Mouse (Mus musculus) thymus, adult 2 months (tissue): Measurements from ENCODE around the gene E130308A19Rik. TPM values are rescaled to one million over a fixed set of nuclear protein-coding genes. Genes with fewer than 3 reads are reported as not detected.

Source experiments
- DNase-seq: peaks from one replicate; pipeline ENCODE4 v3.0.0; 2021
- H3K27ac ChIP-seq: fragments of 200-500 bp; 2 replicates; pipeline ENCODE4 v1.5.1; 2012; ENCODE audit warnings: low read length, control low read depth; ENCODE audit not compliant: control insufficient read depth, insufficient read depth
- H3K27me3 ChIP-seq: fragments of 200-500 bp; 2 replicates; pipeline ENCODE4 v1.6.1; 2012; ENCODE audit warnings: mild to moderate bottlenecking, low read length, moderate library complexity, mixed read lengths; ENCODE audit not compliant: control insufficient read depth, insufficient read depth
- H3K36me3 ChIP-seq: fragments of 200-500 bp; 2 replicates; pipeline ENCODE4 v1.6.1; 2012; ENCODE audit warnings: mild to moderate bottlenecking, low read length, moderate library complexity; ENCODE audit not compliant: control insufficient read depth, insufficient read depth
- H3K4me1 ChIP-seq: fragments of 200-500 bp; replicated peaks from 2 replicates; pipeline ENCODE4 v1.6.1; 2012; ENCODE audit warnings: low read length; ENCODE audit not compliant: control insufficient read depth, insufficient read depth
- H3K4me3 ChIP-seq: fragments of 200-500 bp; 2 replicates; pipeline ENCODE4 v1.5.1; 2012; ENCODE audit warnings: mild to moderate bottlenecking, low read length, control low read depth, moderate library complexity; ENCODE audit not compliant: control insufficient read depth, insufficient read depth
- CTCF ChIP-seq: fragments of 200-500 bp; IDR thresholded peaks from 2 replicates; pipeline ENCODE4 v1.5.1; 2012; ENCODE audit warnings: mild to moderate bottlenecking, control low read depth, low read length, moderate library complexity, borderline replicate concordance; ENCODE audit not compliant: control insufficient read depth, poor library complexity, insufficient read depth; ENCODE audit errors: extremely low read depth
- POLR2A ChIP-seq: fragments of 200-500 bp; IDR thresholded peaks from 2 replicates; pipeline ENCODE4 v1.6.1; 2012; ENCODE audit warnings: mild to moderate bottlenecking, low read length, control low read depth, moderate library complexity; ENCODE audit not compliant: control insufficient read depth, poor library complexity, insufficient read depth; ENCODE audit errors: extremely low read depth
- WGBS: fragments of 180-500 bp; shearing (Covaris S2); methylation state at CpG from one replicate; pipeline ENCODE4 v1.1.7; 2018; 5-methylcytosine and 5-hydroxymethylcytosine counted together
- polyA plus RNA-seq: library from polyadenylated mRNA; depleted of rRNA; stranded (reverse); fragments of >200 nt; gene quantifications from 2 replicates; pipeline ENCODE4 v1.2.3, GENCODE M21; 2012

Gene E130308A19Rik
- polyA plus RNA-seq, 1 experiment, result 12.4 TPM

DNA sequence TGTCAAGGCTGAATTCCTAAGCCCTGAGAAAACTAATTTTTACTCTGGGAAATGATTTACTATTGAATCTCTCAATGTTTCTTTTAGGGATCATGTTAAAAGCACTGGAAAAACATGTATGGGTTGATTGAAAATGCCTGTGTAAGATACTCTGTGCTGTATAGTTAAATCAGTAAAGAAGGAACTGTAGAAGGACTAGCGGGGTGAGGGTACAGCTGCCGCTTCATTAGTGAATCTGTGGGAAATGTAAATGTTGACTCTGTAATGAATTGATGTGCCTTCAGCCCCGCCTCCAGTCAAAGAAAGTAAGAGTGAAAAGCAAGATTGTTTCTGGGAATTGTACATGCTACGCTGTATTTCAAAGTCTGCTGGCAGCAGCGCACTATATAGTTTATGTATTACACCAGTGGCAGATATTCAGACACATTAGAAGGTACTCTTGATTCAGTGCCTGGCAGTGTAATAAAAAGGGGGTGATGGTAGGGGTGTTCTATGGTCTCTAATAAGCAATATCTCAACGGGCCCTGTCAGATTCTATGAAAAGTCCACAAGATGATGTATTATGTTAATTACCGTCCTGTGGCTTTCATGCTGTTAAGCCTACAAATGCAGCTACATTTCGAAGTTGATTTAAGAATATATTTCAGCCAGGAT lies 84.9 kb downstream of the E130308A19Rik start:
- no peak for TF ChIP-seq POLR2A
- WGBS, result 93% methylated on average over 8 of the region's 8 CpGs
- H3K36me3 ChIP-seq, result no peaks in the 10 kb centered on the region

DNA sequence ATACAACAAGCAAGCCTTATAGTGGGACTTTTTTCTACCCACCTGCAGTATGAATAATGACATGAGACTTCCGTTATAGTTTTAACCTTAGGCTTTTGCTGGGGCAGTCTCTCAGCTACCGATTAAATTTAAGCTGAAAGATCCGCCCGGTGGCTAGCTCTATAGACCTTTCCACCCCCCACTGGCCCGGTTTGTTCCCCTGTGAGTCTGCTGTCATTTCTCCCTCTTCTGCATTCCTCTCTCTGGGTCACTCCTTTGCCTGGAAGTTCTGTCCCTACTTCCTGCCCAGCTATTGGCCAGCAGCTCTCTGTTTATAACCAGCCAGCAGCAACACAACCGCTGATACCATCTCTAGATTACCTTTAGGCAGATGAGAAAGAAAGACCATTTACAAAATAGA lies 86.4 kb downstream of the E130308A19Rik start:
- Histone ChIP-seq H3K4me1 (no peaks in the 10 kb centered on the region), H3K36me3 (no peaks in the 10 kb centered on the region), H3K27me3 (no peaks in the 10 kb centered on the region), H3K27ac (no peak overlapping the region), H3K4me3 (no peak overlapping the region)
- TF ChIP-seq POLR2A (no peak), CTCF (no peak)
- WGBS, result 91% methylated on average over 6 of the region's 6 CpGs
- no peak for DNase-seq

More for the DNA sequence above, 84.9 kb downstream of the E130308A19Rik start:
- H3K27ac ChIP-seq, result no peak overlapping the region
- no peaks in the 10 kb centered on the region for H3K4me1 ChIP-seq
- H3K4me3 ChIP-seq, result no peak overlapping the region
- DNase-seq, result no peak
- no peaks in the 10 kb centered on the region for H3K27me3 ChIP-seq

DNA sequence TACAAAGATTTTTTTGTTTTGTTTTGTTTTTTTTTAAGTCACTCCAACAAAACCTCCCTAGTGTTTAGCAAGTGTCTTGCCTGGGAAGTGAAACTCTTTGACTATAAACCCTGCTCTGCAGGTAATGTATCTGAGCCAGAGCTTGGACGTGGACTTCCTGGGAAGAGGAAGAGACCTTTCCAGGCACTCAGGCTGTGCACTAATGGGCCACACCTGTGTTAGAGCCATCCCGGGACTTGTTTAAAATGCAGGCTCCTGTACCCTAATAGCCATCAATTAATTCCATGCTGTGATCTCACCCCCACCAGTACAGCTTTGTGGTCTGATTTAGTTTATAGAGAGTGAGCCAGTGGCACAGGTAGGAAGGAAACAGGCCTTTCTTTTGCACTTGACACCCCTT lies 86.9 kb downstream of the E130308A19Rik start:
- Histone ChIP-seq H3K4me1 (no peaks in the 10 kb centered on the region), H3K27me3 (no peaks in the 10 kb centered on the region), H3K4me3 (no peak overlapping the region), H3K36me3 (no peaks in the 10 kb centered on the region), H3K27ac (no peak overlapping the region)
- 86% methylated on average over 2 of the region's 2 CpGs for WGBS
- TF ChIP-seq POLR2A, result no peak
- TF ChIP-seq CTCF, result no peak
- no peak for DNase-seq

DNA sequence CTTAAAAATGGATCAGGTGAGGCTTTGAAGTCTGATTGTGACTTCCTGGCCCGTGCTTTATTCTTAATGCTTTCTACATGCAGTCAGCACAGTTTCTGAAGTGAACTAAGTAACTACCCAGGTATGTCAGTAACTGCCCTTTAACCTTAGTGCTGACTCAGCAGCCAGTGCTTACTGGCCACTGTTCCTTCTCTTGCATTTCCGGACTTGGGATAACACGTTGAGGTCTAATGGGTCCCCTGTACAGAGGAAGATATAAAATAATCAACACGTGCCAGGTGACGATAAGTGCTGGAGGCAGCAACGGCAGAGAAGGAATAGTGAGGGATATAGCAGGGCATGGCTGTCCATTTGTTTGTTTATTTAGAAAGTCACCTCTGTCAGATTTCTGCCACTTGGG lies 88.5 kb downstream of the E130308A19Rik start:
- DNase-seq, result no peak
- 90% methylated on average over 6 of the region's 6 CpGs for WGBS
- TF ChIP-seq CTCF, result no peak
- no peak for TF ChIP-seq POLR2A
- Histone ChIP-seq H3K4me3 (no peak overlapping the region), H3K27me3 (no peaks in the 10 kb centered on the region), H3K36me3 (no peaks in the 10 kb centered on the region), H3K27ac (no peak overlapping the region), H3K4me1 (no peaks in the 10 kb centered on the region)

DNA sequence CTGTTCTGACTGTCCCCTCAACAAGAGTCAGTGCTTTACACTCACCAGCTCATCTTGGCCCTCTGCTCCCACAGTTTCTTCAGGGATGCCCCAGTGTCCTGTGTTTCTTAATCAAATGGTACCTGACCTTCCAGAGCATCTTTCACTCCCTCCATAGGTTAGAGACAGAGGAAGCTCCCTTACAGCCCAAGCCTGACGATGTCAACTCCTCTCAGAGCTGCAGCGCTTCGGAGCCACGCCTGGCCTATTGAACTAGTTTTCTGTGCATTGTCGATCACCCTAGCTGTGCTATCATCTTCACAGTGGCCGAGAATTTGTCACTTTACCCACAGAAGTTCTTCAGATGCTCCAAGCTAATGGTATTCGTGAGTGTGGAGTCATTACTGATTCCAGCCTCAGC lies 88.9 kb downstream of the E130308A19Rik start:
- Histone ChIP-seq H3K27me3 (no peaks in the 10 kb centered on the region), H3K27ac (no peak overlapping the region), H3K4me3 (no peak overlapping the region), H3K36me3 (no peaks in the 10 kb centered on the region), H3K4me1 (no peaks in the 10 kb centered on the region)
- no peak for TF ChIP-seq POLR2A
- TF ChIP-seq CTCF, result no peak
- no peak for DNase-seq
- WGBS, result 95% methylated on average over 7 of the region's 7 CpGs

DNA sequence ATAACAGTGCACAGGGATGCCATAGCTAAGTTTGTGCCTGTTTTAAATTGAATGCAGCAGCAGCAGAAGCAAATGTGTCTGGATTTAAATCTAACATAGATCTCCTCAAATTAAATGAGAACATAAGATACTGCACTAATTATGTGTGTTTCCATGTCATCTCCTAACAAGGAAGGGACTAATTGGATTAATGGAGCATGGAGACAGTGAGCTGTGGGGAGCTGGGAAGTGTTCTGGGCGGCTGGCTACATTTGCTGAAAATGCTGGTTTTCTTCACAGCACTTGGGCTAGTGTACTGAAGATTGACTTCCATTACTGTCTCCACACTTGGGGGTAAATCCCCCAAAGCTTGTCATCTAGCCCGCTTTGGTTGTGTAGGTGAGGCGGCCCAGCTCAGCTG lies 89.5 kb downstream of the E130308A19Rik start:
- H3K4me3 ChIP-seq, result no peak overlapping the region
- 97% methylated on average over 3 of the region's 3 CpGs for WGBS
- no peak for TF ChIP-seq POLR2A
- TF ChIP-seq CTCF, result no peak

DNA sequence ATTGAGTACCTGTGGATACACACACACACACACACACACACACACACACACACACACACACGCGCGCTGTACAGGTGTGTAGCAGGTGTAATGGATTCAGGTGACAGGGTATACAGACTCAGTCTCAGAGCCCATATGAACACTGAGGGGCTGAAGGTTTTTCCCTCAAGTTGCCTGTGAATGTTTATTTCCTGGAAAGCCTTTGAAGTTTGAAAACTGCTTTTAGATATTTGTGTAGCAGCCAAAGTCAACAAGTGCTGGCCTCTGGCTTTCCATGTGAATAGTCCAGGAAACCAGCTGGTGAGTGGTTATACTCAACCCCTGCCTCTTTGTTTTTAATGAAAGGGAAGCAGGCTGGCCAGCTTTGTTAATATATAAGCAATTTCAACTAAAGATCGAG lies 91.3 kb downstream of the E130308A19Rik start:
- TF ChIP-seq POLR2A (no peak), CTCF (no peak)
- H3K36me3 ChIP-seq, result no peaks in the 10 kb centered on the region
- no peaks in the 10 kb centered on the region for H3K4me1 ChIP-seq
- no peak overlapping the region for H3K4me3 ChIP-seq
- WGBS, result 94% methylated on average over 4 of the region's 4 CpGs
- no peaks in the 10 kb centered on the region for H3K27me3 ChIP-seq
- H3K27ac ChIP-seq, result no peak overlapping the region
- DNase-seq, result no peak

More for the DNA sequence above, 89.5 kb downstream of the E130308A19Rik start:
- Histone ChIP-seq H3K36me3 (no peaks in the 10 kb centered on the region), H3K27me3 (no peaks in the 10 kb centered on the region), H3K4me1 (no peaks in the 10 kb centered on the region), H3K27ac (no peak overlapping the region)
- no peak for DNase-seq
